Mouse (Mus musculus): ENCODE data around the gene Cpsf4l. TPM values are rescaled to one million over a fixed set of nuclear protein-coding genes. Genes with fewer than 3 reads are reported as not detected.
A peak's percentile ranks its signal among the peaks of the same experiment; 100 is the strongest.
"Not testable (repeated sequence)": the region's sequence is repeated elsewhere in the genome, so short reads cannot be mapped to it uniquely, and the experiment has no call there.

Gene Cpsf4l
- polyA plus RNA-seq, 1 experiment from 2014 or later: 1.4 TPM

DNA sequence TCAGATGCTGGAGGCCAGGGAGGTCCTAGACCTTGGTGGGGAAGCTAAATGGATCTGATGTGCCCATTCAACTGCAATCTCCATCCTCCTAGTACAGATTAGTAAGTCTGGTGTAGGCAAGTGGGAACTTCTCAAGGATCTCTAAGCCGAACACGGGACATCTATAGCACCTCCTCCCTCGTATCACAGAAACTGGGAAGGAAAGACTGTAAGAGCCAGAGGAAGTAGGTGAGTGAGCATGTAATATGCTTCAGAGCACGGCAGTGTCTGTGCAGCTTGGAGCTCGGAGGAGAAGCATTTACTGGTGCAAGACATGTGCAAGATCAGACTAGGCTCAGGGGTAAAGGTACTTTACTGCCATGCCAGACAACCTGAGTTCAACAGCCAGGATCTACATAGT, 41.0 kb downstream of the Cpsf4l start:
- Histone ChIP-seq H3K27me3 (ENCODE audit: control insufficient read depth, insufficient read depth, low read length) (no peaks in the 10 kb centered on the region), H3K4me1 (ENCODE audit: control insufficient read depth, insufficient read depth, low read length) (peaks cover 16% of the 10 kb centered on the region; the same call in 1 of the 2 replicates), H3K9me3 (ENCODE audit: control insufficient read depth, low read length) (no peaks in the 10 kb centered on the region), H3K4me2 (replicated peaks; ENCODE audit: low read depth, low read length) (no peak overlapping the region), H3K27ac (ENCODE audit: low read depth, low read length) (no peak overlapping the region), H3K4me3 (ENCODE audit: low read length) (no peak overlapping the region), H3K9ac (ENCODE audit: low read depth, low read length) (no peak overlapping the region), H3K36me3 (ENCODE audit: control insufficient read depth, insufficient read depth, low read length) (peaks cover 48% of the 10 kb centered on the region)
- no peak for ATAC-seq (ENCODE audit: low FRiP score, low TSS enrichment)
- 78% methylated on average over 5 of the region's 5 CpGs for WGBS

DNA sequence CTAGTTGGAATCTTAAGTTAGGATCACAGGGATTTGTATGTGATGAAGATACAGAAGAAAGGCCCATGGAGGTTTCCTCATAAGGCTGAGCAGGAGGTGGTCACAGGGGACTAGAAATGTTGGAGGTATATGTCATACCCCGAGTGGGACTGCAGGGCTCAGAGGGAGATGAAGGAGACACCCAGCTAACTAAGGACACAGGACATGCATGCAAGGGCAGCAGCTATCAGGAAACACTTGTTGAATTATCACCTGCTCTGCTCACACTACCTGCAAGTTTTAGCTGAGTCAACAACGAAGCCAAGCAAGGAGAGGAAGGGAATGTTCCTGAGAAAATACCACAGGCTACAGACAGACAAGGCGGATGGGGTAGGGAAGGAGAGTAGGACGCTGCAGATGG, 42.1 kb downstream of the Cpsf4l start:
- peak overlapping the region; percentile 33; the same call in 1 of the 2 replicates for H3K27ac ChIP-seq (ENCODE audit: low read depth, low read length)
- 81% methylated on average over 4 of the region's 4 CpGs for WGBS

GRCm38 (mm10) chr11:113667122-113667521, 42.7 kb downstream of the Cpsf4l start:
- Histone ChIP-seq H3K36me3 (ENCODE audit: control insufficient read depth, insufficient read depth, low read length) (peaks cover 53% of the 10 kb centered on the region), H3K27me3 (ENCODE audit: control insufficient read depth, insufficient read depth, low read length) (no peaks in the 10 kb centered on the region), H3K9me3 (ENCODE audit: control insufficient read depth, low read length) (no peaks in the 10 kb centered on the region), H3K4me3 (ENCODE audit: low read length) (no peak overlapping the region), H3K4me2 (replicated peaks; ENCODE audit: low read depth, low read length) (no peak overlapping the region), H3K27ac (ENCODE audit: low read depth, low read length) (peak overlapping the region; percentile 56), H3K9ac (ENCODE audit: low read depth, low read length) (no peak overlapping the region), H3K4me1 (ENCODE audit: control insufficient read depth, insufficient read depth, low read length) (peaks cover 16% of the 10 kb centered on the region; the same call in 1 of the 2 replicates)
- 55% methylated on average over 2 of the region's 2 CpGs for WGBS
- ATAC-seq (ENCODE audit: low FRiP score, low TSS enrichment): peak; percentile 47; the same call in 1 of the 2 replicates

More for the DNA sequence above, 42.1 kb downstream of the Cpsf4l start:
- Histone ChIP-seq H3K9ac (ENCODE audit: low read depth, low read length) (no peak overlapping the region), H3K36me3 (ENCODE audit: control insufficient read depth, insufficient read depth, low read length) (peaks cover 50% of the 10 kb centered on the region), H3K27me3 (ENCODE audit: control insufficient read depth, insufficient read depth, low read length) (no peaks in the 10 kb centered on the region), H3K4me1 (ENCODE audit: control insufficient read depth, insufficient read depth, low read length) (peaks cover 16% of the 10 kb centered on the region; the same call in 1 of the 2 replicates), H3K9me3 (ENCODE audit: control insufficient read depth, low read length) (no peaks in the 10 kb centered on the region), H3K4me2 (replicated peaks; ENCODE audit: low read depth, low read length) (no peak overlapping the region), H3K4me3 (ENCODE audit: low read length) (no peak overlapping the region)
- no peak for ATAC-seq (ENCODE audit: low FRiP score, low TSS enrichment)

DNA sequence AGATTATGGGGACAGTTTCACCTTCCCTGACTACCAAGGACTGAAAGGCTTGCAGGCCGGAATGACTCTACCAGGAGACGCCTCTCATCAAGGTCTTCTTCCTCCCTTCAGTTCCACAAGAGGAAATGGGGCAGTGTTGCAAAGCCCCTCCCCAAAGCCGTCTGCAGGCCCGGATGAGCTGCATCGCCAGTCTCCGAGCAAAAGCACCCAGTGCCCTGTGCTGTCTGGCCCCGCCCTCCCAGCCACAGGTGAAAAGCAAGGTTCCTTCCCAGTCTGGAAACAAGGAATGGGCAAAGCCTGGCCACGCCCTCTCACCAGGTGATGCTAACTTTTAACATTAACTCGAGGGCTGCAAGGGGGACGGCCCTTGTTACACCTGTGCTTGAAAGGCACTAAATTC, 43.2 kb downstream of the Cpsf4l start:
- 37% methylated on average over 10 of the region's 10 CpGs for WGBS
- Histone ChIP-seq H3K4me3 (ENCODE audit: low read length) (no peak overlapping the region), H3K4me1 (ENCODE audit: control insufficient read depth, insufficient read depth, low read length) (peaks cover 16% of the 10 kb centered on the region; the same call in 1 of the 2 replicates), H3K27me3 (ENCODE audit: control insufficient read depth, insufficient read depth, low read length) (no peaks in the 10 kb centered on the region), H3K9me3 (ENCODE audit: control insufficient read depth, low read length) (no peaks in the 10 kb centered on the region), H3K4me2 (replicated peaks; ENCODE audit: low read depth, low read length) (no peak overlapping the region), H3K36me3 (ENCODE audit: control insufficient read depth, insufficient read depth, low read length) (peaks cover 56% of the 10 kb centered on the region), H3K27ac (ENCODE audit: low read depth, low read length) (peak overlapping the region; percentile 56), H3K9ac (ENCODE audit: low read depth, low read length) (no peak overlapping the region)
- peak; percentile 58 for ATAC-seq (ENCODE audit: low FRiP score, low TSS enrichment)

DNA sequence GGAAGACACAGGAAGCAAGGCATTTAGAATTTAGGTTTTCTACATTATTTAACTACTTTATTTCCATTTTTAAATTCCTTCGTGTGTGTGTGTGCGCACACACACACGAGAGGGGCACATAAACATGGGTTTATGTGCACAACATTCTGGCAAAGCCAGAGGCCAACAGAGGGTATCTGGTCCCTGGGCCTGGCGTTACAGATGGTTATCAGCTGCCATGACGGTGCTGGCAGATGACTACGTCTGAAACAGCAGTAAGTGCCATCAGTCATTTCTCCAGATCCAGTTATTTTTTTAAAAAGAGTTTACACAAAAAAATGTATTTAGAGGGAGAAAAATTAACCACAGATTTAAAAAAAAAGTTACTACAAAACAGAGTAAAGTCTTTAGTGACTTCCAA, 43.6 kb downstream of the Cpsf4l start:
- Histone ChIP-seq H3K9me3 (ENCODE audit: control insufficient read depth, low read length) (no peaks in the 10 kb centered on the region), H3K4me1 (ENCODE audit: control insufficient read depth, insufficient read depth, low read length) (peaks cover 16% of the 10 kb centered on the region; the same call in 1 of the 2 replicates), H3K9ac (ENCODE audit: low read depth, low read length) (no peak overlapping the region), H3K4me3 (ENCODE audit: low read length) (no peak overlapping the region), H3K36me3 (ENCODE audit: control insufficient read depth, insufficient read depth, low read length) (peaks cover 56% of the 10 kb centered on the region), H3K27ac (ENCODE audit: low read depth, low read length) (no peak overlapping the region), H3K27me3 (ENCODE audit: control insufficient read depth, insufficient read depth, low read length) (no peaks in the 10 kb centered on the region), H3K4me2 (replicated peaks; ENCODE audit: low read depth, low read length) (no peak overlapping the region)
- 79% methylated on average over 6 of the region's 6 CpGs for WGBS
- ATAC-seq (ENCODE audit: low FRiP score, low TSS enrichment): no peak

- no peak overlapping the region for H3K9ac ChIP-seq (ENCODE audit: low read depth, low read length)
- H3K9me3 ChIP-seq (ENCODE audit: control insufficient read depth, low read length): no peaks in the 10 kb centered on the region
- no peak for ATAC-seq (ENCODE audit: low FRiP score, low TSS enrichment)
- H3K4me2 ChIP-seq (replicated peaks; ENCODE audit: low read depth, low read length): no peak overlapping the region
- H3K36me3 ChIP-seq (ENCODE audit: control insufficient read depth, insufficient read depth, low read length): peaks cover 71% of the 10 kb centered on the region
- no peak overlapping the region for H3K4me3 ChIP-seq (ENCODE audit: low read length)
- peaks cover 16% of the 10 kb centered on the region; the same call in 1 of the 2 replicates for H3K4me1 ChIP-seq (ENCODE audit: control insufficient read depth, insufficient read depth, low read length)
- WGBS: 77% methylated on average over 2 of the region's 2 CpGs
- no peaks in the 10 kb centered on the region for H3K27me3 ChIP-seq (ENCODE audit: control insufficient read depth, insufficient read depth, low read length)
- H3K27ac ChIP-seq (ENCODE audit: low read depth, low read length): no peak overlapping the region
Observed at GRCm38 (mm10) chr11:113664279-113664678, 45.5 kb downstream of the Cpsf4l start.

GRCm38 (mm10) chr11:113661835-113662351, 47.9 kb downstream of the Cpsf4l start:
- Histone ChIP-seq H3K4me1 (ENCODE audit: control insufficient read depth, insufficient read depth, low read length) (peaks cover 4% of the 10 kb centered on the region; the same call in 1 of the 2 replicates), H3K4me3 (ENCODE audit: low read length) (no peak overlapping the region), H3K9ac (ENCODE audit: low read depth, low read length) (no peak overlapping the region), H3K27me3 (ENCODE audit: control insufficient read depth, insufficient read depth, low read length) (no peaks in the 10 kb centered on the region), H3K4me2 (replicated peaks; ENCODE audit: low read depth, low read length) (no peak overlapping the region), H3K36me3 (ENCODE audit: control insufficient read depth, insufficient read depth, low read length) (peaks cover 75% of the 10 kb centered on the region), H3K27ac (ENCODE audit: low read depth, low read length) (no peak overlapping the region), H3K9me3 (ENCODE audit: control insufficient read depth, low read length) (no peaks in the 10 kb centered on the region)
- WGBS: 90% methylated on average over 18 of the region's 18 CpGs
- ATAC-seq (ENCODE audit: low FRiP score, low TSS enrichment): no peak

GRCm38 (mm10) chr11:113660940-113661339, 48.9 kb downstream of the Cpsf4l start:
- ATAC-seq (ENCODE audit: low FRiP score, low TSS enrichment): no peak
- 95% methylated on average over 11 of the region's 11 CpGs for WGBS

GRCm38 (mm10) chr11:113660213-113660612, 49.6 kb downstream of the Cpsf4l start:
- H3K4me1 ChIP-seq (ENCODE audit: control insufficient read depth, insufficient read depth, low read length); H3K4me3 ChIP-seq (ENCODE audit: low read length); H3K27me3 ChIP-seq (ENCODE audit: control insufficient read depth, insufficient read depth, low read length); ATAC-seq (ENCODE audit: low FRiP score, low TSS enrichment); H3K9ac ChIP-seq (ENCODE audit: low read depth, low read length); H3K4me2 ChIP-seq (replicated peaks; ENCODE audit: low read depth, low read length); H3K9me3 ChIP-seq (ENCODE audit: control insufficient read depth, low read length); H3K27ac ChIP-seq (ENCODE audit: low read depth, low read length): not testable (repeated sequence)
- peaks cover 89% of the 10 kb centered on the region for H3K36me3 ChIP-seq (ENCODE audit: control insufficient read depth, insufficient read depth, low read length)
- 96% methylated on average over 3 of the region's 3 CpGs for WGBS

More at GRCm38 (mm10) chr11:113660940-113661339, 48.9 kb downstream of the Cpsf4l start:
- Histone ChIP-seq H3K36me3 (ENCODE audit: control insufficient read depth, insufficient read depth, low read length) (peaks cover 85% of the 10 kb centered on the region), H3K4me1 (ENCODE audit: control insufficient read depth, insufficient read depth, low read length) (no peaks in the 10 kb centered on the region), H3K27ac (ENCODE audit: low read depth, low read length) (no peak overlapping the region), H3K9me3 (ENCODE audit: control insufficient read depth, low read length) (no peaks in the 10 kb centered on the region), H3K4me3 (ENCODE audit: low read length) (no peak overlapping the region), H3K27me3 (ENCODE audit: control insufficient read depth, insufficient read depth, low read length) (no peaks in the 10 kb centered on the region), H3K4me2 (replicated peaks; ENCODE audit: low read depth, low read length) (no peak overlapping the region), H3K9ac (ENCODE audit: low read depth, low read length) (no peak overlapping the region)
